Mouse (Mus musculus) CH12.LX (cell line): ENCODE data around the gene Man2b2. TPM values are rescaled to one million over a fixed set of nuclear protein-coding genes. Genes with fewer than 3 reads are reported as not detected.

Experiments
- DNase-seq: peaks from one replicate; pipeline ENCODE4 v3.0.0-alpha.2; 2013; ENCODE audit errors: extremely low read depth
- H3K27ac ChIP-seq: 2 replicates; pipeline ENCODE4 v1.5.1; 2012; ENCODE audit warnings: low read depth, mild to moderate bottlenecking, control low read depth, moderate library complexity; ENCODE audit not compliant: insufficient read depth
- H3K27me3 ChIP-seq: replicated peaks from 2 replicates; pipeline ENCODE3; 2012; ENCODE audit warnings: inconsistent platforms
- H3K36me3 ChIP-seq, 2 experiments: replicated peaks in 1 of 2; 2 replicates each; pipeline versions ENCODE3 to v1.6.1; 2012; ENCODE audit warnings: inconsistent platforms in 1 of 2, low read length in 1 of 2, mild to moderate bottlenecking in 1 of 2, mixed read lengths in 1 of 2, moderate library complexity in 1 of 2; ENCODE audit not compliant: control insufficient read depth in 1 of 2, insufficient read depth in 1 of 2
- H3K4me1 ChIP-seq, 2 experiments: 2 replicates each; pipeline ENCODE4 v1.6.1; 2012; ENCODE audit warnings: inconsistent platforms in 1 of 2, moderate library complexity in 1 of 2; ENCODE audit not compliant: insufficient read depth in 2 of 2, control insufficient read depth in 1 of 2
- H3K4me2 ChIP-seq: 2 replicates; pipeline ENCODE4 v1.6.1; 2012; ENCODE audit warnings: low read depth, mild to moderate bottlenecking, control low read depth; ENCODE audit not compliant: poor library complexity, insufficient read depth, severe bottlenecking
- H3K4me3 ChIP-seq, 3 experiments: fragments of 150-350 bp in 1 of 3; sonication (generic) in 1 of 3; replicated peaks in 1 of 3; 2 replicates each; pipeline versions ENCODE3 to v1.5.1; 2011 to 2012; ENCODE audit warnings: low read depth in 2 of 3, low read length in 2 of 3, mild to moderate bottlenecking in 2 of 3, moderate library complexity in 2 of 3, control low read depth in 1 of 3, improper control_type of control experiment in 1 of 3, inconsistent platforms in 1 of 3, mixed read lengths in 1 of 3; ENCODE audit not compliant: poor library complexity in 1 of 3
- H3K79me2 ChIP-seq: replicated peaks from 2 replicates; pipeline ENCODE4 v1.6.1; 2012; ENCODE audit warnings: mild to moderate bottlenecking, moderate library complexity; ENCODE audit not compliant: control insufficient read depth, poor library complexity, insufficient read depth, severe bottlenecking; ENCODE audit errors: extremely low read depth
- H3K9ac ChIP-seq: 2 replicates; pipeline ENCODE4 v1.6.1; 2012; ENCODE audit warnings: low read depth, mild to moderate bottlenecking, control low read depth, moderate library complexity; ENCODE audit not compliant: insufficient read depth
- H3K9me3 ChIP-seq: replicated peaks from 2 replicates; pipeline ENCODE3; 2012; ENCODE audit warnings: low read length, inconsistent platforms, mixed read lengths
- CTCF ChIP-seq, 2 experiments: IDR thresholded peaks in 1 of 2; conservative IDR thresholded peaks in 1 of 2; 2 replicates each; pipeline ENCODE4 v1.5.1; 2011 to 2012; ENCODE audit warnings: low read depth in 2 of 2, low read length in 2 of 2, improper control_type of control experiment in 1 of 2, inconsistent platforms in 1 of 2, mild to moderate bottlenecking in 1 of 2, moderate library complexity in 1 of 2
- GABPA ChIP-seq: IDR thresholded peaks from 2 replicates; pipeline ENCODE4 v1.6.1; 2012; ENCODE audit warnings: low read depth, low read length, improper control_type of control experiment, inconsistent platforms; ENCODE audit not compliant: insufficient replicate concordance
- HCFC1 ChIP-seq: IDR thresholded peaks from 2 replicates; pipeline ENCODE4 v1.6.1; 2012; ENCODE audit warnings: low read depth, mild to moderate bottlenecking, inconsistent platforms, low read length, improper control_type of control experiment
- IRF4 ChIP-seq: IDR thresholded peaks from 2 replicates; pipeline ENCODE4 v1.6.1; 2014; ENCODE audit warnings: low read depth, mild to moderate bottlenecking, inconsistent platforms, low read length, improper control_type of control experiment
- JUN ChIP-seq: IDR thresholded peaks from 2 replicates; pipeline ENCODE4 v1.6.1; 2011; ENCODE audit warnings: low read depth, mild to moderate bottlenecking, low read length, improper control_type of control experiment, moderate library complexity; ENCODE audit not compliant: insufficient read depth
- JUND ChIP-seq: conservative IDR thresholded peaks from 2 replicates; pipeline ENCODE4 v1.6.1; 2011; ENCODE audit warnings: low read depth, low read length, improper control_type of control experiment
- KAT2A ChIP-seq: IDR thresholded peaks from 2 replicates; pipeline ENCODE4 v1.6.1; 2012; ENCODE audit warnings: low read length, improper control_type of control experiment, inconsistent platforms; ENCODE audit not compliant: insufficient replicate concordance
- MAFK ChIP-seq: IDR thresholded peaks from 2 replicates; pipeline ENCODE4 v1.6.1; 2011; ENCODE audit warnings: low read length, improper control_type of control experiment; ENCODE audit not compliant: insufficient replicate concordance
- MAX ChIP-seq: IDR thresholded peaks from 2 replicates; pipeline ENCODE4 v1.6.1; 2011; ENCODE audit warnings: low read length, improper control_type of control experiment
- MAZ ChIP-seq: IDR thresholded peaks from 2 replicates; pipeline ENCODE4 v1.6.1; 2012; ENCODE audit warnings: low read depth, mild to moderate bottlenecking, inconsistent platforms, low read length, improper control_type of control experiment, moderate library complexity
- MXI1 ChIP-seq: IDR thresholded peaks from 2 replicates; pipeline ENCODE4 v1.6.1; 2011; ENCODE audit warnings: mild to moderate bottlenecking, low read depth, low read length, improper control_type of control experiment
- PAX5 ChIP-seq: IDR thresholded peaks from 2 replicates; pipeline ENCODE4 v1.6.1; 2012; ENCODE audit warnings: low read length, inconsistent platforms, mixed read lengths
- POLR2A ChIP-seq: IDR thresholded peaks from 2 replicates; pipeline ENCODE4 v1.6.1; 2011; ENCODE audit warnings: low read depth, mild to moderate bottlenecking, improper control_type of control experiment, low read length
- POLR2AphosphoS2 ChIP-seq: IDR thresholded peaks from 2 replicates; pipeline ENCODE4 v1.6.1; 2011; ENCODE audit warnings: low read depth, low read length, improper control_type of control experiment
- RAD21 ChIP-seq: IDR thresholded peaks from 2 replicates; pipeline ENCODE4 v1.6.1; 2011; ENCODE audit warnings: low read depth, mild to moderate bottlenecking, low read length, improper control_type of control experiment, moderate library complexity
- SIN3A ChIP-seq: IDR thresholded peaks from 2 replicates; pipeline ENCODE4 v1.6.1; 2012; ENCODE audit warnings: low read length, improper control_type of control experiment, inconsistent platforms
- TBP ChIP-seq: conservative IDR thresholded peaks from 2 replicates; pipeline ENCODE4 v1.6.1; 2011; ENCODE audit warnings: low read depth, low read length, improper control_type of control experiment
- TCF12 ChIP-seq: IDR thresholded peaks from 2 replicates; pipeline ENCODE4 v1.6.1; 2014; ENCODE audit warnings: low read depth, mild to moderate bottlenecking, inconsistent platforms, low read length, improper control_type of control experiment
- USF1 ChIP-seq: IDR thresholded peaks from 2 replicates; pipeline ENCODE4 v1.6.1; 2014; ENCODE audit warnings: low read depth, mild to moderate bottlenecking, inconsistent platforms, low read length, improper control_type of control experiment
- USF2 ChIP-seq: conservative IDR thresholded peaks from 2 replicates; pipeline ENCODE4 v1.6.1; 2011; ENCODE audit warnings: low read depth, low read length, improper control_type of control experiment
- ZC3H11A ChIP-seq: IDR thresholded peaks from 2 replicates; pipeline ENCODE4 v1.6.1; 2012; ENCODE audit warnings: low read depth, mild to moderate bottlenecking, inconsistent platforms, low read length, improper control_type of control experiment
- ZKSCAN1 ChIP-seq: IDR thresholded peaks from 2 replicates; pipeline ENCODE4 v1.6.1; 2012; ENCODE audit warnings: low read depth, inconsistent platforms, low read length, improper control_type of control experiment, borderline replicate concordance
- ZMIZ1 ChIP-seq: IDR thresholded peaks from 2 replicates; pipeline ENCODE4 v1.6.1; 2012; ENCODE audit warnings: low read depth, mild to moderate bottlenecking, inconsistent platforms, low read length, improper control_type of control experiment
- ZNF384 ChIP-seq: IDR thresholded peaks from 2 replicates; pipeline ENCODE4 v1.6.1; 2012; ENCODE audit warnings: low read depth, low read length, improper control_type of control experiment, inconsistent platforms
- dilution Hi-C: fragments of 300-500 bp; cut with MboI; formaldehyde crosslinking; loops from 2 replicates; pipeline ENCODE4 v1.14.3; 2020; ENCODE audit warnings: low sequenced_read_pairs; ENCODE audit not compliant: extremely low pct_unique_long_range_greater_than_20kb, extremely low pct_ligation_motif_present
- in situ Hi-C: fragments of 300-500 bp; cut with MboI; formaldehyde crosslinking; loops from 3 replicates; pipeline ENCODE4 v1.14.3; 2019; ENCODE audit warnings: low sequenced_read_pairs, low pct_ligation_motif_present, low pct_unique_long_range_greater_than_20kb, mixed read lengths
- polyA plus RNA-seq: library from polyadenylated mRNA; unstranded; fragments of >175 nt; gene quantifications from 2 replicates; pipeline ENCODE4 v1.2.1, GENCODE M21; 2012; ENCODE audit warnings: low read depth; ENCODE audit not compliant: insufficient read length
- total RNA-seq, 2 experiments: library from RNA; depleted of rRNA; stranded (reverse); fragments of 300-350 nt in 1 of 2; fragments of >200 nt in 1 of 2; gene quantifications; 2 replicates each; pipeline ENCODE4 v1.2.3; 2012 to 2014

Man2b2 gene
- total and polyA plus RNA-seq, 3 experiments = 11.9 to 39.4 (median 29.9) TPM

DNA sequence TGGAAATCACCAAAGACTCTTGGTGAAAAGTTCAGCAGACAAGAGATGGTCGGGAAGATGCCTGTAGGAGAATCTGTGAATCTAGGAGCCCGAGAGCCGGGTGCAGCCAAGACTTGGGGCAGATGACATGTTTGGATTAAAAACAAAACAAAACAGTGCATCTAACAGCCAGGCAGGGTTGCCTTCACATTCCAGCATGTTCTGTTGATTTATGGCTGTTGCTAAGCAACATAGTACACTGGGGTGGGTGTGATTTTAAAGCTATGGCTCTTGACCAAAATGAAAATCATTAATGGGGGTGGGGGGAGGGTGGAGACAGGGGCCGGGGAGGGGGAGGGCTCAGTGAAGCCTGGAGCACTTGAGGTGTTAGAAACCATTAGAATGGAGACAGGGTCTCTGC lies 21.1 kb upstream of the Man2b2 start:
- no peak for TF ChIP-seq ZC3H11A
- no peak for TF ChIP-seq GABPA
- no peak for TF ChIP-seq TBP
- no peak for TF ChIP-seq MXI1
- no peak for TF ChIP-seq HCFC1
- TF ChIP-seq MAFK = no peak
- no peak for TF ChIP-seq TCF12
- TF ChIP-seq USF1 = no peak
- no peak for TF ChIP-seq POLR2AphosphoS2
- no peak for TF ChIP-seq JUND
- no peak for TF ChIP-seq RAD21
- no peak for TF ChIP-seq SIN3A
- TF ChIP-seq USF2 = no peak
- no peak for TF ChIP-seq MAX
- TF ChIP-seq POLR2A = no peak
- TF ChIP-seq, all 38 proteins: peak for 0
- dilution Hi-C loops (no loop called here), in situ Hi-C loops (no loop called here)
- Histone ChIP-seq H3K79me2 (no peaks in the 10 kb centered on the region), H3K27me3 (peaks cover 87% of the 10 kb centered on the region), H3K27ac (no peak overlapping the region), H3K4me1 (peaks cover 4 to 11% of the 10 kb centered on the region in 2 experiments; a peak in 2 of 4 replicates), H3K9ac (no peak overlapping the region), H3K4me3 (no peak overlapping the region), H3K9me3 (peaks cover 3% of the 10 kb centered on the region), H3K36me3 (no peaks in the 10 kb centered on the region), H3K4me2 (no peak overlapping the region)
- no peak for DNase-seq

- H3K79me2 ChIP-seq = no peaks in the 10 kb centered on the region
- DNase-seq = no peak
- no peaks in the 10 kb centered on the region for H3K36me3 ChIP-seq
- dilution Hi-C loops = no loop called here
- peaks cover 0 to 6% of the 10 kb centered on the region in 2 experiments; a peak in 2 of 4 replicates for H3K4me1 ChIP-seq
- H3K27me3 ChIP-seq = peaks cover 81% of the 10 kb centered on the region
- H3K4me2 ChIP-seq = no peak overlapping the region
- peaks cover 21% of the 10 kb centered on the region for H3K9me3 ChIP-seq
- no peak for TF ChIP-seq ZKSCAN1
- no peak overlapping the region for H3K27ac ChIP-seq
- H3K9ac ChIP-seq = no peak overlapping the region
- in situ Hi-C loops = no loop called here
- H3K4me3 ChIP-seq = no peak overlapping the region
These were observed 14.0 kb upstream of the Man2b2 start for GRCm38 (mm10) chr5:36844490-36844889.

GRCm38 (mm10) chr5:36841701-36842100 lies 11.2 kb upstream of the Man2b2 start:
- dilution Hi-C loops (no loop called here), in situ Hi-C loops (no loop called here)
- no peak for TF ChIP-seq MXI1
- TF ChIP-seq KAT2A = no peak
- TF ChIP-seq MAZ = no peak
- TF ChIP-seq IRF4 = no peak
- TF ChIP-seq ZMIZ1 = no peak
- TF ChIP-seq TBP = no peak
- no peak for TF ChIP-seq JUND
- TF ChIP-seq MAX = no peak
- no peak for TF ChIP-seq TCF12
- TF ChIP-seq PAX5 = no peak
- no peak for TF ChIP-seq SIN3A
- TF ChIP-seq ZNF384 = no peak
- TF ChIP-seq JUN = no peak
- no peak for TF ChIP-seq HCFC1
- TF ChIP-seq CTCF (conservative IDR thresholded peaks at IDR 0.05 in 1 of 2, IDR thresholded peaks at IDR 0.05 in 1 of 2; ENCODE audit: low read depth in 2 of 2, low read length in 2 of 2) = no peak
- Histone ChIP-seq H3K4me3 (no peak overlapping the region), H3K27me3 (peaks cover 80% of the 10 kb centered on the region), H3K27ac (no peak overlapping the region), H3K4me2 (no peak overlapping the region), H3K9ac (no peak overlapping the region), H3K36me3 (no peaks in the 10 kb centered on the region), H3K9me3 (peaks cover 18% of the 10 kb centered on the region), H3K79me2 (no peaks in the 10 kb centered on the region), H3K4me1 (no peaks in the 10 kb centered on the region)
- DNase-seq = no peak
